Mouse (Mus musculus) frontal cortex, postnatal 36 days (tissue): ENCODE results near the gene 1700011L22Rik.

Source experiments
- DNase-seq, 2 experiments: peaks; one replicate each; pipeline ENCODE4 v3.0.0; 2022; ENCODE audit warnings: low spot score in 2 of 2

The 1700011L22Rik gene

DNA sequence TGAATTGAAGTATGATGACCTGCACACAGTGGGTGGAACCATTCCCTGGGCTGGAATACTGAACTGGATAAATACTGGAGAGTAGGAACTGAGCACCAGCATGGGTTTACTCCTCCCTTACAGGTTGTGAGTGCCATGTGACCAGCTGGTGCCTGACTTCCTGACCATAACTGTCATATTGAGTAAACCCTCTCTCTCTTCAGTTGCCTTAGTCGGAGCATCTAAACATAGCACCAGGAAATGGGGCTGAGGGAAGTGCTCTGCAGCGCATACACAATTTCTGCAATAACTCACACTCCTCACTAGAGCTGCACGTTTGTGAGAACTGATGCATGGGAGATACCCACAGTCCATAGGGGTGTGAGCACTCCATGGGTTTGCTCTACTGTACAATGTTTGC is 9.1 kb downstream of the 1700011L22Rik start:
- no peak for DNase-seq

DNA sequence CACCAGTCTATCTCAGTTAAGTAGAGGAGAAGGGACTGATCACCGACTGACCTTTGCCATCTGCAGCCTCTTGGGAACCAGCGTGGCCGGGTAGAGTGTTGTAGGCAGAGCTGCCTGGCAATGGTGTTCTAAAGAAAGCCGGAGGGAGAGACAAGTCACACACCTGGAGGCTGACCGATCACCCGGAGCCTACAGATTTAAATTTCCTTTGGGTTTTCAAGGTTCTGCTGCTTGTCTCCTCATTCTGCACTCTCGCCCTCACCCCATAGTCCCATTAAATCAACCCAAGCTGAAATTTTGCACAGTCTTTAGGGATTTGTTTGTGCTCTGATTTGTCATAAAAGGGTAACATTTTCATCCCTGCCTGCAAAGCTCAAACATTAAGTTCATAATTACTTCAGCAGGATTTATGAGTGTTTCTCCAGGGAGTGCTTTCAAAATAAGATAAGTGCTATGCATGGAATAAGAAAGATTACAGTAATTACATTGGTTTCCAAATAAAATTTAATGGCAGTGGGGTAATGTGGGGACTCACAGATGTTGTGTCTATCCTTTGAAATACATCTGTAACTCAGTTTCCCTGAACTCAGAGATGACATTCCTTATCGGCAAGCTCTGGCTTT is 19.0 kb downstream of the 1700011L22Rik start:
- DNase-seq = no peak

DNA sequence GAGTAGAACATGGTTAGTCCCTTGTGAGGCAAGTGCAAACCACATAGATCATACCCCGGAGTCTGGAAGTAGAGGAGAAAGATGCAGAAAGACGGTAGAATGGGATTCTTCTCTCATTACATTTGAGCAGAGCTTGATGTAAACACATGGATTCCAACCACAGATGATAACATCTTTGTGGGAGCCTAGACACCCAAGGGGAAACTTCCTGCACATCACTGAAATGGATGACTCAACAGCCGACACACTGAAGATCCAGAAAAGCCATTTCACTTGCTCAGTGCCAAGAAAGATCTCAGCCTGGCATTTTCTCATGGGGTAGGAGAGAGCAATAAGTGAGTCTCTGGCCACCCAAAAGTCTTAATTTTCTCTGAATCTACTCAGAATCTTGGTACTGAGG is 20.5 kb downstream of the 1700011L22Rik start:
- DNase-seq = no peak

- no peak for DNase-seq
These were observed 21.2 kb downstream of the 1700011L22Rik start for GRCm38 (mm10) chr8:79227194-79227593.

DNA sequence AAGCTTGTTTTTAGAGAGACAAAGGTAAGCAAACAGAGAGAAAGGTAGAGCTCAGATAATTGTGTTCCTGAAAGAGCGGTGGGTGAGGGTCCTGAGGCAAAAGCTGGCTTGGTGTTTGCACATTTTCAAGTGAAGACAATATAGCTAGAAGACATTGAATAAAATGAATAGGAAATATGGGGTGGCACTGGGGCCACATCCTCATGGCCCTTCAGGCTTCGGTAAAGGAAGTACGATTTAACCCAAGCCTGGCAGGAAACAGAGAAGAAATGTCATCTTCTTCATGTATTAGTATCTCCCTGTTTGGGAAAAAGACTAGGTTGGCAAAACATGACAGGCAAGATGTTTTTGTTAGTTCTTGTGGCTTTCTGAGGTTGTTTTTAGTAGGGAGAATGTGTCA is 22.3 kb downstream of the 1700011L22Rik start:
- no peak for DNase-seq

- no peak for DNase-seq
These were observed 22.8 kb downstream of the 1700011L22Rik start for GRCm38 (mm10) chr8:79225586-79225985.

DNA sequence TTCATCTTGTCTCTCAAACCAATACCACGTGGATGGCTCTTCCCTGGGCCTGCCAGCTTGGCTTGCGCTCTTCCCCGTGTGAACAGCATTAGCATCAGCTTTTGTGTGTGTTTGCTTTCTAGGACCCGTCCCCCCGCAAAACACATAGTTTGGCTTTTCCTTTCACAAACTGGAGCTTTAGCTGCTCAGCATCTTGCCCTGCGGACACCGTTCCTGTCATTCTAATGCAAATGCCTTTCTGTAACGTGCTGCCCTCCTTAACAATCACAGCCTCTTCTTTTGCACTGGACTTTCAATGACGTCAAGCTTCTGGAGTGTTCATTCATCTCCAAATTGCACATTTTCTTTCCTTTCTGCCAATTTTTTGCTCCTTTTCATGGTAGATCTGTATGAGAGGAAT is 24.0 kb downstream of the 1700011L22Rik start:
- DNase-seq = no peak

DNA sequence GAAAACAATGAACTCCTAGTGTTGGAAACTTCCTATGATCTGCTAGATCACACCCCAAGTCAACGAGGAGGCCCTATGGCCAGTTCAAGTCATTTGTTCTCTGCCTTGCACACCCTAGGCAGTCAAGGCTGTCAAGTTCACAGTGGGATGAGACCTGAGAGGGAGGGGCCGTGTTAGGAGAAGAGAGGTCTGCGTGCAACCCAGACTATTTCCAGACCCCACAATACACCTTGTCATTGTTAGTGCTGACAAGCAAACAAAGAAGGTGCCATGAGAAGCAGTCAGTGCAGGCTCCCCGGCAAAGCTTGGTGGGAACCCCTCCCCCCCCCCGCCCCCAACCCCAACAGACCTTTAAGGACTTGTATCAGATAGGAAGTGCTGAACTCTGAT is 25.6 kb downstream of the 1700011L22Rik start:
- DNase-seq = no peak

- no peak for DNase-seq
These were observed 26.1 kb downstream of the 1700011L22Rik start for GRCm38 (mm10) chr8:79222106-79222751.

- no peak for DNase-seq
These were observed 36.7 kb downstream of the 1700011L22Rik start for GRCm38 (mm10) chr8:79211630-79212029.

- no peak for DNase-seq
These were observed 38.6 kb downstream of the 1700011L22Rik start for GRCm38 (mm10) chr8:79209641-79210358.

- no peak for DNase-seq
These were observed 39.4 kb downstream of the 1700011L22Rik start for GRCm38 (mm10) chr8:79208691-79209640.

DNA sequence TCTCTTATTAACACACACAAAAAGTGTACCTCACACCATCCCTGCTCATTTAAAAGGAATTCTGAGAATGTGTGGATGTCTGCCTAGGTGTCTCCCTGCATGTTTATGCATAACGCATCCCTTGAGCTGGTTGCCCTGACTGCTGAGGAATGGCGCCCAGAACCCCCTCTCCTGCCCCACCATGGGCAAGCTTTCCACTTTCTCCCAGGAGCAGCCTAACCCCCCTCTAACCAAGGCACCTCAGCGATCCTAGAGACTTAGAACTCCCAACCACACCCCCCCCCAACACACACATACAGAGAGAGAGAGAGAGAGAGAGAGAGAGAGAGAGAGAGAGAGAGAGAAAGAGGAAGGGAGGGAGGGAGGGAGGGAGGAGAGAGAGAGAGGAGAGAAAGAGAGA is 40.2 kb downstream of the 1700011L22Rik start:
- no peak for DNase-seq

DNA sequence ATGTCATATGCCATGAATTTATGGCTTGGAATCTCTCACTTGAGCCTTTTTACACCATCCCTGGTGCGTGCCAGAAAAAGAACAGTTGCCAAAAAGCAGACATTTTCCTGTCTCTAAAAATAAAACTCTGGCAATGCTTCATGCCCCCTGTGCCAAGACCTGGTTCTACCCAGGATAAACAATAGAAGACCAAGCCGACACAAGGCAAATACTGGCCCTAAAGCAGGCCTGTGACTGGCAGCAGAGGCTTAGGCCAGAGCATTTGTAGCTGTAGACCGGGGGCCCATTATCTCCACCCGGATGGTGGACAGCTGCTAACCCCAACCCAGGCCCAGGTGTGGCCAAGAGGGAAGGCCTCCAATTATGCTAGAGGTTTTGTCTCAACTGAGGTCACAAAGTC is 41.5 kb downstream of the 1700011L22Rik start:
- DNase-seq = no peak

GRCm38 (mm10) chr8:79201446-79202147 is 46.8 kb downstream of the 1700011L22Rik start:
- DNase-seq = no peak

GRCm38 (mm10) chr8:79198675-79199074 is 49.7 kb downstream of the 1700011L22Rik start:
- DNase-seq = no peak

GRCm38 (mm10) chr8:79196481-79196880 is 51.9 kb downstream of the 1700011L22Rik start:
- DNase-seq = no peak

DNA sequence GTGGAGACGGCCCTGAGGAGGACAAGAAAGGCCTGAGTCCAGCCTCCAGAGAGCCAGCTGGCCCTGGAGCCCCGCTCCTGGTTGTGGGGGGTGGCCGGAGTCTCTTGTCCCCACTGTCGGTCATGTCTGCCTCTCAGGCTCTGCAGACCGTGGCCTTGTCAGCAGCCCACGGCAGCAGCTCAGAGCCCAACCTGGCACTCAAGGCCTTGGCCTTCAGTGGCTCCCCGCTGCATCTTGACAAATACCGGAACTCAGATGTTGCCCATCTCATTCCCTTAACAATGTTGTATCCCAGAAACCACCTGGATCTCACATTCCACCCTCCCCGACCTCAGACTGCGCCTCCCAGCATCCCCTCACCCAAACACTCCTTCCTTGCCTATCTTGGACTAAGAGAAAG is 58.3 kb downstream of the 1700011L22Rik start:
- DNase-seq = no peak

- no peak for DNase-seq
These were observed 62.9 kb downstream of the 1700011L22Rik start for GRCm38 (mm10) chr8:79185488-79185887.

- DNase-seq = no peak
These were observed 68.7 kb downstream of the 1700011L22Rik start for GRCm38 (mm10) chr8:79179678-79180077.

DNA sequence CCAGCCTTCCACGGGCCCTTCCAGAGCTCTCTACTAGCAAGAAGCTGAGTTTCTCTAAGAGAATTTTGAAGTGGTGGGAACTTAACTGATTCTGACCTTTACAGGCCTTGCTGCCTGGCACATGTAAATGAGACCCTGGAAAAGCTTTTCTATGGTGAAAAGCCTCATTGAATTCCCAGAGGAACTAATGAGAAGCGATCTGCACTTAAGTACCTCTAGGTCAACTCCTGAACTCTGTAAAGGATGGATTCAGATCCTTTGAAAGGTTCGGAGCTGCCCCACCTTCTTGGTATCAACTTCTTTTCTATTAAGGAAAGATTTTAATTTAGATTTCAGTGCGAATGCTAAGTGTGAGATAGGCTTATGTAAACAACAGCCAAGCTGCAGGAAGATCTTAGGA is 72.4 kb downstream of the 1700011L22Rik start:
- no peak for DNase-seq
